Mouse (Mus musculus) lung, postnatal 25 days (tissue): ENCODE results near the gene Vgll4.
"Not testable (repeated sequence)": the region's sequence is repeated elsewhere in the genome, so short reads cannot be mapped to it uniquely, and the experiment has no call there.

Experiments
- DNase-seq: peaks from one replicate; pipeline ENCODE4 v3.0.0; 2022; ENCODE audit warnings: low spot score

Vgll4 gene

DNA sequence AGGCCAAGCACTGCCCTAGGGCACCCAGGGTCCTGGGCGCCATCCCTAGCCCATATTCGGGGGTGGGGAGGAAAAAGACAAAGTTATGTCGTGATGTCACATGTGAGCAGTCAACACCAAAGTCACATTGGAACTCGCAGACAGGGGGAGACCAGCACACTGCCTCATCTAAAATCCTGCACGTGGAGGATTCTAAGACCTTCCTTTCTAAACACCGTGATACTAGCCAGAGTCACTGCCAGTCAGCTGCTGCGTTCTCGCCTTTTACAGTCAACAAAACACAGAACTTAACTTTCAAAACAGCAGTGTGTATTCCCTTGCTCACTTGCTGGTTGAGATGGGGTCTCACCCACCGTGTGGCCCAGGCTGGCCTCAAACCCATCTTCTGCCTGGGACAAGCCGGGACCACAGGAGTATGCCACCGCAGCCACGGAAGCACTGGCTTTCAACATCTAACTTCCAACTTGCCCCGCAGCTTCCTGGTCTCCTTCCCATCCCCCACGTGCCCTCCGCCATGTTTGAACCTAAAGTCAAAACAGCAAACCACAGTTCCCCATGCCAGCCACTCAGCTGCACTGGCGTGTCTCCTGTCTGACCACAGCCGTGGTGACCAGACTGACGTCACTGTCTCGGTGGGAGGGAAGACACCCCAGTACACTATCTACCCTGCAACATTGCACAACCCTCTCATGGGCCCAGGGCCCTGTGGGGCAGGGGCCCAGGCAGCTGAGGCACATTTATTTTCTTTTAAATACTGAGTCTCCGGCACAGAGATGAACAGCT lies 76.2 kb downstream of the Vgll4 start:
- DNase-seq: peak; percentile 91

DNA sequence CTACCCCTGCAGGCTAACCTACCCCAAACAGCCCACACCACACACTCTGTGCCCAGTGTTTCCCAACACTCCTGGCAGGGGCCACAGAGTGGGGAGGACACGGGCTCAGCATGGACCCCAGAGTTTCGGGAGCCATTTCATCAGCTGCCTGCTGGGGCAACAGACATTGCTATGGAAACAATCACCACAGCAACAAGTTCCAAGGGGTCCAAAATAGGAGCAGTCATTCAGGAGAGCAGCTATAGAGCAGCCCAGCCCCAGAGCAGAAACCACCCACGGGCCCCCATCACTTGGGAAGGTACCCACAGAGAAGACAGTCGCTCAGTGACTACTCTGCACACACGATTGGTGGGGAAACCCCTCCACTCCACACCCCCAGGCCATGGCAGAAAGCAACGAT lies 77.4 kb downstream of the Vgll4 start:
- peak; percentile 50 for DNase-seq

- no peak for DNase-seq
These were observed 78.0 kb downstream of the Vgll4 start for GRCm38 (mm10) chr6:114891771-114892170.

DNA sequence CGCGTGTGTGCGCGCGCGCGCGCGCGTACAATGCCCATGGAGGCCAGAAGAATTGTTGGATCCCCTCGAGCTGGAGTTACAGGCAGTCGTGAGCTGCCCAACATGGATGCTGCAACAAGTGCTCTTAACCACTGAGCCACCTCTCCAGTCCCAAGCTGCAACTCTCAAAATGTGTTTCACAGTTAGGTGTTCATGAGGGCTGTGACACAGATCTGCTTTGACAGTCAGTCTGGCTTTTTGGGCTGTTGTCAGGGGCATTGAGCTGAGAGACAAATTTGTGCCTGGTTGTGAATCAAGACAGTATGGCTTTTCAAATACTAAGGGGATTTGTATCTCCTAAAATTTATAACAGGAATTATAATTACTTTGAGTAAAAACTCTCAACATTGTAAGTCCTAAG lies 78.5 kb downstream of the Vgll4 start:
- DNase-seq: no peak

- peak; percentile 90 for DNase-seq
These were observed 79.2 kb downstream of the Vgll4 start for GRCm38 (mm10) chr6:114890411-114891115.

DNA sequence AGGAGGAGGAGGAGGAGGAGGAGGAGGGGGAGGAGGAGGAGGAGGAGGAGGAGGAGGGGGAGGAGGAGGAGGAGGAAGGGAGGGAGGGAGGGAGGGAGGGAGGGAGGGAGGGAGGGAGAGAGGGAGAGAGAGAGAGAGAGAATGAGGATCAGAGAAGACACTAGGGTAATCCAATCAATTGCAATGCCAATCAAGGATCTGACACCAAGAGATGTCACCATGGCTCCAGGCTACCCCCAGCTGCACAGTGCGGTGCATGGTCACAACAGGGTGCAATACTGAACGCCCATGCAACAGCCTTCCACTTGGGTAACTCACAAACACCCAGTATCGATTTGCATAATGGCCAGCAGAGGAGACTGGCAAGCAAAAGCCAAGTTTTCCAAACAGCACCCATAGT lies 79.8 kb downstream of the Vgll4 start:
- DNase-seq: not testable (repeated sequence)

DNA sequence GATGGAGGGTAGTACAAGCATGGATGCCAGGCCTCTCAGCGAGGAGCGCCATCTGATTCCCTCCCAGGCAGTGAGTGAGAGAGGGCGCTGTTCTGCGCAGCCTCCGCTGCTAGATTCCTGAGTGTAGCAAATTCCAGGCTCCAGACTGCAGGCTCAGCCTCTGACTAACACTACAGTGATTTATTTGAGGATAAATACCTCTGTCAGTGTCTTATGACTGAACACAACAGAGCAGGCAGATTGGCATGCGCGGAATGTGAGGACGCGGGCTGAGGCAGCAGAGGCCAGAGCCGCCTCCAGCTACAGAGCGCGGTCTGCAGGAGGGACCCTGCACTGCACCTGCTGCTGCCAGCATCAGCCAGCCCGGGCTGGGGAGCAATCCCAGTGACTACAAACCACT lies 80.9 kb downstream of the Vgll4 start:
- DNase-seq: peak; percentile 84

GRCm38 (mm10) chr6:114886504-114887361 lies 83.1 kb downstream of the Vgll4 start:
- DNase-seq: no peak

DNA sequence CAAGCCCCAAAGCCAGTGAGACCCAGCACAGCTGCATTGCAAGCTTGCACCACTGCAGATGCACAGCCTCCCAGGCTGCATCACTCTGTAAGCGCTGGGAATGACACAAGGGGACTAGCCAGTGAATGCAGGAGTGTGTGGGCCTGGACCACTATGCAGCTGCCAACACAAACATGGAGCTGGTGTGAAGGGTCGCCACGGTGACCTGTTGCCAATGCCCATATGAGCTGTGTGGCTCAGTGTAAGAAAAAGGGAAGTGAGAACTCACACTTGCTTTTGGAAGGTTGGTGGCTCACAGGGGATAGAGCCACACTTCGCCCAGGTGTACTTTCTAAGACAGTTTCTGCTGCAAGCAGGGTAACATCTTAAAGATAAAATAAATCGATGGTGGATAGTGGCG lies 83.8 kb downstream of the Vgll4 start:
- DNase-seq: no peak

DNA sequence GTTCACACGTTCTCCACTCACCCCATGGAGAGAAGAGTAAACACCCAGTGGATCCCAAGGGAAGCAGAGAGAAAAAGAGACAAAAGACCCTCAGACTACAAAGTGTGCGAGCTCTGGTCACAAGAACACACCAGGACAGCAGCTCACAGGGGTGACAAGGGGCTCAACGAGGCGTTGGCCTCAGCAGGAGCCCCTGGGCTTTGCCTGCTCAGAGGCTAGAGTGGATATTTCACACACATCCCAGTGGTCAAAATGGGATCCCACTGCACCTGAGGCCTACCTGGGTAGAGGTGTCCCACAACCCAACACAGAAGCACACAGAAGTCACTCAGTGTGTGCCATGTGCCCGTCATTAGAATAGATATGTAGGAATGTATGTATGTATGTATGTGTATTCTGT lies 84.7 kb downstream of the Vgll4 start:
- DNase-seq: no peak

DNA sequence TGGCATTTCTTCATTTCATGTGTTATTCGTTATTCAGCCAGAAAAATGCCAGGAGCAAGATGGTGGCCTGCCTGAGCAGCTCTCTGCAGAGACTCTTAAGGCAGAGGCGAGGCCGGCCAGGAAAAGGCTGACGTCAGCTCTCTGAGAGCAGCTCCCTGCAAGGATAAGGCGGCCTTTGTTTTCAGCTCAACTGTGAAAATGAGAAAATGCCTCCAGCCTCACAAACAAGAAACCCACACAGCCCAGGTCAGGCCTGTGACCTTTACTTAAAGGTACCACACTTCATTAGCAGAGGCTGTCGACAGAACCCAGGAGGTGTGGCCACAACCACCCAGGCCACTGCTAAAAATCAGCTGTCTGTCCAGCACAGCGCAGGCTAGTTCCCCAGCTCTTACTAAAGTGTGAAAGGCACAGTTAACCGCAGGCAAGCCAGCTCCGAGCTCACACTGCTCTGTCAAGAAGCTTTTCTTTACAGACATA lies 86.5 kb downstream of the Vgll4 start:
- peak; percentile 79 for DNase-seq

DNA sequence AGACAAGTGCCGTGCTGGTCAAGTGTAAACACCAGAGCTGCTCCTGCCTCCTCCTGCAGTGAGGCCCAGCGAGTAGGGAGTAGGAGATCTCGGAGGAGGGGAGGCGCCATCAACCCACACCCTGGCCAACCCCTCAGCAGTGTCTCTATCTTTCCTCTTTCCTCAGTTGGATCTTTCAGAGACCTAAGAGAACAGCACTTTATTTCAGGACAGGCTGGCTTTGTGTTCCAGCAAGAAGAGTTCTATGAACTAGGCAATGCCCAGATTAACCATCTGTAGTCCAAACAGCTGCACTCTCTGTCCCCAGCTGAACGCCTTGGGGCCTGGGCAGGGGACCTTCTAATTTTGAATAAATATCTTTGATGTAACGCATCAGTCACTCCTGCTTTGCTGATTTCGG lies 87.1 kb downstream of the Vgll4 start:
- no peak for DNase-seq

- DNase-seq: no peak
These were observed 87.6 kb downstream of the Vgll4 start for GRCm38 (mm10) chr6:114882212-114882611.

DNA sequence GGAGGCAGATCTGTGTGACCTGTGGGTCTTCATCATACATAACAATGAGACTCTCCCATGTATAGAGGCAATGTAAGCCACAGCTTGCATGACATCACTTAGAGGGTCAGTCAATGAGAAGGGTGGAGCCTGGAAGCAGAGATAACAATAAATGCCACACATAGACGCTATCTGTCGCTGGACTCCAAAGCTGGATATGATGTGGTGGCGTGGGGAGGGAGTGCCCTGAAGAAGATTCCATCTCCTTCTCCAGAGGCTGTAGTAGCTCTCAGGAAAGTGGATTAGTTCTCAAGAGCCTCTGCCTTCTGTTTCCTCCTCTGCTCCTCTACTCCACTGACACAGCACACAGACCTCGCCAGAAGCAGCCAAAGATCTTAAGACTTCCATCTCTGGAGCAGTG lies 89.0 kb downstream of the Vgll4 start:
- DNase-seq: no peak

DNA sequence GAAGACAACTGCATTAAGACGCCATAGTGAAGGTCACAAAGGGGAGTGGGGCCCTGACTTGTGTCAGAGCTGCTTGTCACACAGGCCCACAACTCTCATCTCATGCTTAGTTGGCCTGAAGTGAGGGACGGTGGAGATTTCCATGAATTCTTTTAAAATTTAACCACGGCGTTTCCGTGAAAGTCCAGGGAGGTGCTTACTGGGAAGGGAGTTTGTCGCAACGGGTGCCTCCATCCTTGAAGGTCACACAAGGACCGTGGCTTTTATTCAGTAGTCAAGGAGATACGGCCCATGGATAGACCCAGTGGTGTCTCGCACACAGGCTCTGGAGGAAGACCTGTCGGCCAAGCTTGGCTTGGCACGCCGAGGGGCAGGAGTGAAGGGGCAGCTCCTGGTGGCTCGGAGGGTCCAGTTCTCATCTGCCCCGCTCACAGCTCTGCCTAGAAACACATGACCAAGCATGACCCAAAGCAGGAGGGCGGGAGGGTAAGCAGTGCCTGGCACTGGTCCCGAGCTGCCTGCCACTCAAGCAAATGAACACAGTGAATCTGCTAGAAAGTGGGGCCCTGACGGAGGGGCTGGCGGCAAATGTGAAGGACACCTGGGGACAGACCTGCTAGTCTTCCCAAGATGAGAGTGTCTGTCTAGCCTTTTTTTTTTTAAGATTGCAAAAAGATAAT lies 90.8 kb downstream of the Vgll4 start:
- no peak for DNase-seq

- no peak for DNase-seq
These were observed 93.2 kb downstream of the Vgll4 start for GRCm38 (mm10) chr6:114876546-114876945.

DNA sequence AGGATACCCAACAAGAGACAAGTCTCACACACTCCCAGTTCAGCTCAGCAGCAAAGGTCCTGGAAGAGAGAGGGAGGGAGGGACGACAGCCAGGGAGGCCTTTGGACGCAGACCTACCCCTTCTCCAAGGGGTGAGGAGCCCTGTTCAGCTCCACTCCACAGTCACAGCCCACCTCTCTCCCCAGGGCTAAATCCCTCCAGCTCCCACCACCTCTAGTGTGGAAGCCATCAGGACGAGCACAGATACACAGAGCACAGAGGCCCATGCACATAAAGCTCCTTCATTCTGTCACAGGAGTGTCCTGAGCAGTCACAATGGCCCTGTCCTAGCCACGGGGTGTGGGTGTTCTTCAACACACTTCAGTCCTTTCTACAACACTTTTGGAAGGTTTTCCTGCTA lies 93.8 kb downstream of the Vgll4 start:
- no peak for DNase-seq

DNA sequence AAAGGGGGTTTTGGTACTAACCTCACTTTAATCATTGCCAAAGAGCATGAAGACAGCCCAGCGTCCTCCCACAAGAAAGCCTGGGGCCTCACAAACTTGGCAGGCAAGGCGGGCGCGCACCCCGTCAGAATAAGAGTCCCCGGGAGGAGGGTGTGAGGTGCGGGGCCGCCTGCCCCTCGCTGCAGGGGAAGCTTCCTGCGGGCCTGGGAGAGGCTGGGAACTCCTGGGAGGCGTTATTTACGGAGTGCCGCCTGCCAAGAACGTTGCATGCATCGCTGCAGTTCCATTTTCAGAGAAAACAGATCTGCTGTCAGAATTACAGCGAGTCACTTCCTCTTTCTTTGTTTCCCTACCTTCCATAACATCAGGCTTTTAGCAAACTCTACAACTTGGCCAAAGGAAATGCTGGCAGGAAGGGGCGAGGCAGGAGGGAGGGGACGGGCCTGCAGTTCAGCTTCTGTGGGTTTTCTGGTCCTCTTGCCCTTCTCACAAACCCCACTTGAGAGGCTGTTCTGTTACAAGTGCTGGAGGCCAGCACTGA lies 94.7 kb downstream of the Vgll4 start:
- DNase-seq: peak; percentile 94

DNA sequence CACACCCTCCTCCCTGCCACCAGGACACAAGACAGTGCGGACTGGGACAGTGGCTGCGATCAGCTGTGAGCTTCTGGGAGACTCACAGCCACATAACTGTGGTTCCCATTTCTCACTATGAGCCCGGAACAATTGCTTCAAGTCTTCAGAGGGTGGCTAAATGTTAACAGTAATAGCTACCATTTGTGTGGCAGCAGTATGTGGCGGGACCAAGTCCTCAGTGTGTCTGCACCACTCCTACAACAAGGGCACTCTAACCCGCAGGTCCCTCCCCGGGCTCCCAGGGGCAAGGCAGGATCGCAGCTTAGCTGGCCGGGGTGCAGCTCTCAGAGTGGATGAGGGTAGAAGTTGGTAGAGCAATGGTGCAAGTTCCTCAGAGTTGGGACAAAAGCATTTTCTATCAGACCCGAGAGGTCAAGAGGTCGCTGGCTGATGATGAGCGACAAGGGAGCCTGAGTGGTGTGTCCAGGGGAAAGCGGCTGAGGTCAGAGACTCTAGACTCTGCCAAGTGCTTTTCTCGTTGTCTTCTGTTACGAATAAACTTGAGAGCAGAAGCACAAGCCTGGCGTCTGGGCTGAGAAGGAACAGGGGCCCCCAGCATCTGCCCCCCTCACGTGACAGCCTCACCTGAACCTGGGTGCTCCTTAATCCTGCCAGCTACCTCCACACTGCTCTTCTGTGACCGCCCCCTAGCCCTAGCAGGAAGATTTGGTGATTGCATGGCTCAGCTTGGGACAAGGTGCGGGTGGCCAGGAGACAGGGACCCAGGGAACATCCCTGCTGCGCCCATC lies 95.5 kb downstream of the Vgll4 start:
- no peak for DNase-seq

DNA sequence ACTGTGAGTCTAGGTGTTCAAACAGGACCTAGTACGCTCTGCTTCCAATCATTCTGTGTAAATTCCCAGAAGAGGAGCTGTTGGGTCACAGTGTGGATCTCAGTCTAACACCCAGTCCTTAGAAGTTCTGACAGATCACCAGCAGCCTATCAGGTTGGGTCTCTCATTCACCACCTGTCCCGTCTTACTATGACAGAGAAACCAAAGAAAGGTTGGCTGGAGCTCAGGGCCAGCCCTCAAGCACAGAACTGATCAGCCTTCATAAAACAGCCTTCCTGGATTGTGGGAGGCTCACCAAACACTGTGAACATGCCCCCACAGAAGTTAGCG lies 96.0 kb downstream of the Vgll4 start:
- no peak for DNase-seq
